Mouse (Mus musculus) urinary bladder, postnatal 14 days (tissue): ENCODE data around the gene Mrps17.
"Not testable (repeated sequence)": the region's sequence is repeated elsewhere in the genome, so short reads cannot be mapped to it uniquely, and the experiment has no call there.

Source experiments
- DNase-seq: peaks from one replicate; pipeline ENCODE4 v3.0.0; 2021; ENCODE audit warnings: low spot score

Mrps17 gene

DNA sequence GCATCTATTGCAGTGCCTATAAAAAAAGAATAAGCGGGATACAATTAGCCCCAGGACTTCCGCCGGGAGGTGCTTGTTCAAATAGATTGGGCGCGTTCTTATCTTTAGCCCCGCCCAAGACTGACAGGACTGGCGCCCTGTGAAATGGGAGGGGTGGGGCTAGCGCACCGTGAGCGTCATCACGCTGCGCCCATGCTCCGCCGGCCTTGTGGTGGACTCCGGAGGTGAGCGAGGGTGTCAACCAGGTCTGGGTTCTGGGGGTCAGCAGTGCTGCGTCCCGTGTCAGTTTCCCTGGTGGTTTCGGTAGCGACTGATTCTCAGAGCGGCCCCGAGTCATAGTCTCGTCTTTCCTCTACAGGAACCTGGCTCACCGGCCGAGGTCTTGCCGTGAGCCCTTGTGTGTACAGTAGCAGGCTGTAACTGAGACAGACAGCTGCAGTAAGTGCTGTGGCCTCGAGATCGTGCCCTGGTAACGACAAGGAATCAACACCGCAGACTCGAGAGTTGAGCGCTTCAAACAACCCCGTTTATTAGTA, at the start of gene Mrps17:
TSS of gene Mrps17 (plus strand) at position 172 of the 536 bp plus-strand sequence.
- DNase-seq, result peak; percentile 93

DNA sequence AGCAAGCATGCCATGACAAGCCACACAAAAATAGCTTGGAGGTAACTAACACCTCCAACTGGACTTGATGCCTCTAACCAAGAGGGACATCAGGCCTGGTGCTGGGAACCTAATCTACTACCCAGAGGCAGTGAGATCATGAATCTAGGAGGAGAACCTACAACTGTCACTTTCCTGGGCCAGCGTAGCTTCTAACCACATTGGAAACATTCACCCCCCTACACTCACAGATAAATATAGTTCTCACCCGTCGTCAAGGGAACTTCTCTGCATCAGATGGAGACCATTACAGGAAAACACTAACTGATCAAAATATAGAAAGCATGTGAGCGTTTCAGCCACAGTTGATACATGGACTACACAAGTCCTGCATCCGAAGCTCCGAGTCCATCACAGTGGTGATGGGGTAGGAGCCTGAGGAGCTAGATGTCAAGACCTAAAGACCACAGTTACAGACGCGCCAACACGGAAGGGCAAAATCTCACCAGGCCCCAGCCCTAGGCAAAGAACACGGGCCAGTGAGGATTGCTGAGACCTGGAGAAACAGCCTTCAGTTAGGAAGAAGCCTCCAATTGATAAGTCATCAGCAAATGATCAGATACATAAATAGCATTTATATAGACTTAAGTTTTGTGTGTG, 48.9 kb upstream of the Mrps17 start:
- DNase-seq, result no peak

DNA sequence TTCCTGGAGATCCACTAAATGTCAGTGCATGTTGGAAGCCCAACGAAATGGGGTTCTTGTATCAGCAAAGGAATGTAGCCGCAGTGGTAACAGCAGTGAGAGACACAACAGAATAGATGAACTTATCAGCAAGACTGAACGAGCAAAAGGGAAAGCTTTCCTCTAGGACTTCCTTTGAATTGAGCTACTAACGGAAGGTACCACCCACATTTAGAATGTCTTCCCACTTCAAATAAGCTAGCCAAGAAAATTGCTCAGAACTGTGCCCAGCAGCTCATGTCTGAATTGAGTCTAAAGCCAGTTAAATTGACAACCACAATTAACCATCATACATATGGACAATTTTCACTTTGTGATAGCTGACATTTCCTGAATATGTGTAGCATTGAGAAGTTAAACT, 47.4 kb upstream of the Mrps17 start:
- no peak for DNase-seq

DNA sequence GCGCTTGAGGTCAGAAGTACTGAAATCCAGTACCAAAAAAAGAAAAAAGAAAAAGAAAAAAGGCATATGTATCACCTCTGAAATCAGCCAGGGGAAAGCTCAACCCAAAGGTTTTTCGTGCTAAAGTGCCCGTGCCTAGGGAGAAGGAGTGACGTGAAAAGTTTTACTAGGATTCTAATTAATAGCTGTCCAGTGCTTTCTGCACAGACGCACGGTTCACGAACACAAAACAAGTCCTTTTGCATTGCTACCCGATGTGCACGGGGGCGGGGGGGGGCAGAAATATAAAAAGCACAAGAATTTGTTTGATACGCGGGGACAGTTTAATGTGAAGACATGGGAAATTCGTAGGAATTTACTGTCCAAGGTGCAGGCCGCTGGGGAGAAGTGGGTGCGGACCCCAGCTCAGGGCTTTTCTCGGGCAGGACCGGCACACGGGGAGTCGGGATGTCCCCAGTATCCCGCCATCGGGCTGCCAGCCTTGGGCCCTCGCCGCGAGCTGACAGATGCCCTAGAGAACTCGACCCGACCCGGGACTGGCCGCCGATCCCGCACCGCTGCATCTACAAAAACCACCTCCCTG, 45.8 kb upstream of the Mrps17 start:
- no peak for DNase-seq

DNA sequence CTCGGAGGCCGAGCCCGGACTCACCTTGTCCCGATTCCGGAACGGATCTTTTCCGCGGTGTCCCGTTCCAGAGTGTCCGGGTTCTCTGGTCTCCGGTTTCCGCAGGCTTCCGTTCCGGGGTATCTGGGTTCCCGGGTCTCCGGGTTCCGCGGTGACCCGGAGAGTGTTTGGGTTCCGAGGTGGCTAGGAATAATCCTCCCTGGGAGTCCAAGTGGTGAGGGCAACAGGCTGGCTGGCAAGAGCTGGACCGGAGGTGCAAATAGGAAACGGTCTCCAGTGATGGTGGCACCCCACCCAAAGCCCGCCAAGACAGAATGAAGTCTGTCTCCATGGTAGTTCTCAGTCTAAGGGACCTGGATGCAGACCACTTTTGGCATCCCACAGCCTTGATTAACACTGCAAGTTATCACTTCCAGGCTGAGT, 45.2 kb upstream of the Mrps17 start, which contains the start of gene Zfp11:
TSS of gene Zfp11 (minus strand) at position 64 of the 423 bp plus-strand sequence.
- DNase-seq, result peak; percentile 81

DNA sequence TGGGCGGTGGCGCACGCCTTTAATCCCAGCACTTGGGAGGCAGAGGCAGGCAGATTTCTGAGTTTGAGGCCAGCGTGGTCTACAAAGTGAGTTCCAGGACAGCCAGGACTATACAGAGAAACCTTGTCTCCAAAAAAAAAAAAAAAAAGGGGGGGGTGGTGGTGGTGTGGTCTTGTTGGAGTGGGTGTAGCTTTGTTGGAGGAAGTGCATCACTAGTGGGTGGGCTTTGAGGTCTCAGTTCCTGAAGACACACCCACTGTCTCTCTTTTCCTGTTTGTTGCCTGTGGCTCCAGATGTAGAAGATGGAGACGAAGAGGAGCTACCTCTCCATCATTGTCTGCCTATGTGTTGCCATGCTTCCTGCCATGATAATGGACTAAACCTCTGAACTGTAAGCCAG, 30.2 kb upstream of the Mrps17 start:
- DNase-seq, result not testable (repeated sequence)

DNA sequence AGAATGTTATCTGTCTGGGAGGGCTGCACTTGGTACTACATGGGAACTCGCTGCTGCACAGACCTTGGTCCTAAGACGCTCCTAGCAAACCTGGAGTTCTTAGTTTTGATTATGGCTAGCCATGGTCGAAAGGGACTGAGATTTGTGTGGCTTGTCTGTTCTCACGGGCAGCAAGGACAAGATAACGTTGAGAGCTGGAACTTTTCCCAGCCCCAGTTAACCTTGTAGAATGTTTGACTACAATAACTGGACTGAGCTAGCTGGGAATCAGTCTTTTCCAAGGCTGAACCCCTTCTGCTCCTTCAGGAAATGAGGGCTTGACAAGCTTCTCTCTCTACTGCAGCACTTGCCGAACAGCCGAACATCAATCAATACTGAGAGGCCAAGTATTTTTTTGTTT, 27.7 kb upstream of the Mrps17 start:
- DNase-seq, result no peak

DNA sequence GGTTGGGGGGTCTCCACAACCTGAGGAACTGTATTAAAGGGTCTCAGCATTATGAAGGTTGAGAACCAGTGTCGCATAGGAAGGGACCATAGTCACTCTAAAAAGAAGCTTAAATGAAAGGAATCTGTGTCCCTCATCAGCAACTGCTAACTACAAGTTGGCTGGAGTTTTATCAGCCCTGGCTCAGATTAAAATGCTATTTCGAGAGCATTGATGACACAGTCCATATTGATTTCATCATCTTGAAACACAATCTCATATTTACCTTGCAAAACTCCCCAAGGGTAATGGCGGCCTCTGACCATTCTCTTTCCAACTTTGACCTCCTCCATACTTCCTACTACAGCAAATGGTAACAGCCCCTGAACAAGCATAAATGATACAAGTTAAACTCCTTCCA, 24.8 kb upstream of the Mrps17 start:
- no peak for DNase-seq

DNA sequence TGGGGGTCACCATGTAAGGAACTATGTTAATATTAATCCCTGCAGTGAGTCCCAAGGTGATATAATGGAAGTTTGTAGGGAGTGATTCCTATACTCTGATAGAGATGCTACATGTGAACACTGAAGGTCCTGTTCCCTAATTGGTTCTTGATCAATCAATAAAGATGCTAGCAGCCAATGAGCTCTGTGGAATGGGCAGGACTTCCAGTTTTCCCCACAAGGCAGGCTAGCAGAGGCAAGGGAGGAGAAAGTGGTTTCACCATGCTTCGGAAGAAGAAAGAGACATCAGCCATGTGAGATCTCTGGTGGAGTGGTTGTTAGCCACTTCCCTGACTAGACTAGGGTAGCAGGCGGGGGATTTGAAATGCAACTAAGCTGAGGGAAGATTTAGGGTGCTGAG, 14.8 kb upstream of the Mrps17 start:
- no peak for DNase-seq

DNA sequence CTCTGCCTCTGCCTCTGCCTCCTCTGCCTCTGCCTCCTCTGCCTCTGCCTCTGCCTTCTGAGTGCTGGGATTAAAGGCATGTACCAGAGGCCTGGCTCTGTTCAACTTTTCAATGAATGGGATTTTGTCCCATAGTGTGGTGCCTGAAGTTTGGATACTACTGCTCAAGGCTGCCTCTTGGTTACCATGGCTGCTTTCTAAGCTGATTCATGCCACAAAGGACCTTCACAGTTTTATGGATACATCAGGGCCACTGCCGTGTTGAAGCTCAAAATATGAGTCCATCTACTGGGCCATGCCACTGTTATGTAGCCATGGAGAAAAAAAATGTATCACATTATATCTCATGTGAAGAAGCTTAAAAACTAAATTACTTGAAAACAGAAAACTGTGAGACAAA, 13.6 kb upstream of the Mrps17 start:
- DNase-seq, result no peak

DNA sequence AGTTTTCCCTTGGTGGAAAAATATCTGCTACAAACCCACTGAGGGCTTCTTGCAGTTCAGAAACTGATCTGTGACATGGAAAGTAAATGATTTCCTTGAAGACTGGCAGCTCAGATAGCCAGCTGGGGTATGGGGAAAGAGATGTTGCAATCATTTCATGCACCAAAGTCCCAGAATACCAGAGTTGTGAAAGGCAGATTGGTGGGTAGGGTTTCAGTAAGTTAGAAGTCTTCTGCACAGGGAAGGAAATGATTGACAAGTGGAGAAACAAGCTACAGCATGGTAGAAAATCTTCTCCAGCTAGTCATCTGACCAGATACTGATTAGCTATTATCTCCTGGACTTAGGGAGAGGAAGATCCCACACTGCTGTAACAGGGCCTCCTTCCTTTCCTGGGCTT, 11.9 kb upstream of the Mrps17 start:
- DNase-seq, result no peak

DNA sequence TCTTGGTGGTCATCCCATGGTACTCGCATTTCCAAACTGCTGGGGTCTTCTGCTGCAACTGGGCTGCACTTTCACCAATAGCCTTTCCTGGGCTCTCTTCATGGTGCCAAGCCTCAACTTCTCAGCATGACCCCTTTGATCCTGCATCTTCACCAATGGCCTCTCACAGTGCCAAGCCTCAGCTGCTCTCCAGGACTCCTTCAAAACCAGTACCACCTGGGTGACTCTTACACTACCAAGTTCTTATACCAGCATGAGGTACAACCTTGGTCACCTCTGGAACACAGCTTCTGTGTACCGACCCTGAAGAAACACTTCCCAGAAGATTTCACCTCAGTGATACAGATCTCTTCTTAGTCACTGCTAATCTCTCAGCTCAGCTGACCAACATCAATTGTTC, 6.9 kb upstream of the Mrps17 start, which contains the start of gene Sept14:
TSS of gene Sept14 (minus strand) at position 101 of the 400 bp plus-strand sequence.
- no peak for DNase-seq

DNA sequence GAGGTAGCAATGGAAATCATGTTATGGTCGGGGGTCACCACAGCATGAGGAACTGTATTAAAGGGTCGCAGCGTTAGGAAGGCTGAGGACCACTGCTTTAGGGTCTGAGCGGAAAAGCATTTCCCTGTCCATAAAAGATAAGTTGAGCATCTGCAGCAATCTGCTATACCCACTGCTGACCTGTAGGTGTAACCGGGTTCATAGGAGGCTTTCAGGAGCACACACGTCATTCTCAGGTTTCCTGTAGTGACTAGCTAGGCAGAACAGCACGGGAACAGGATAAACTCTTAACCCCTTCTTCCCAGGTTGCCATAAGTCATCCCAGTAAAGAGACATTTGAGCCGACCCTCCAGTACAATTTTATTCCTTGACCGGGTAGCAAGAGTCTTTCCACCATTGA, 1.7 kb downstream of the Mrps17 start:
- no peak for DNase-seq

DNA sequence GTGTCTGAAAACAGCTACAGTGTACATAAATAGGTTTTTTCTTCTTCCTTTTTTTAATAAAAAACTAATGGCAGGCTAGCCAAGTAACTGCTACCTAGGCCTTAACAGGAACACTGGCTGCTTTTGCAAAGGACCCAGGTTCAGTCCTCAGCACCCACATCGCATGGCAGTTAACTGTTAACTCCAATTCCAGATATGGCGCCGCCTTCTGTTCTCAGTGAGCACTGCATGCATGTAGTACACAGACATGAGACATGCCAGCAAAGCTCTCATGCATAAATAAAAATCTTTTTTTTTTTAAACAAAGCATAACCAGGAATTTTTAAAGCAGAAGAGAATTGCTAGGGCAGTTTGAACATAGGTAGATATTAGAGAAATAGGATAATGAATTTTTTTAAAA, 4.9 kb downstream of the Mrps17 start:
- no peak for DNase-seq

DNA sequence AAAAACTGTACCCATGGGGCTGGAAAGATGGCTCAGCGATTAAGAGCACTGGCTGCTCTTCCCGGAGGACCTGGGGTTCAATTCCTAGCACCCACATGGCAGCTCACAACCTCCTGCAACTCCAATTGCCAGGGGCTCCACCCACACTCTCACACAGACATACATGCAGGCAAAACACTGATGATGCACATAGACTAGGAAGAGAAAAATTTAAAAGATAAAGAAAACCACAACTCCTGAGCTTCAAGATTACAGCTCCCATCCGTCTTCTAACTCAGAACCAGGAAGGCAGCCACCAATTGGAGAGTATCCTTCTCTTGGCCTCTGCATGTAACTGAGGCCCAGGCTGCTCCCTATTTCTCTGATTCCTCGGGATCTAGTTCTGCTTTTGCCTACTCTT, 9.0 kb downstream of the Mrps17 start:
- no peak for DNase-seq

DNA sequence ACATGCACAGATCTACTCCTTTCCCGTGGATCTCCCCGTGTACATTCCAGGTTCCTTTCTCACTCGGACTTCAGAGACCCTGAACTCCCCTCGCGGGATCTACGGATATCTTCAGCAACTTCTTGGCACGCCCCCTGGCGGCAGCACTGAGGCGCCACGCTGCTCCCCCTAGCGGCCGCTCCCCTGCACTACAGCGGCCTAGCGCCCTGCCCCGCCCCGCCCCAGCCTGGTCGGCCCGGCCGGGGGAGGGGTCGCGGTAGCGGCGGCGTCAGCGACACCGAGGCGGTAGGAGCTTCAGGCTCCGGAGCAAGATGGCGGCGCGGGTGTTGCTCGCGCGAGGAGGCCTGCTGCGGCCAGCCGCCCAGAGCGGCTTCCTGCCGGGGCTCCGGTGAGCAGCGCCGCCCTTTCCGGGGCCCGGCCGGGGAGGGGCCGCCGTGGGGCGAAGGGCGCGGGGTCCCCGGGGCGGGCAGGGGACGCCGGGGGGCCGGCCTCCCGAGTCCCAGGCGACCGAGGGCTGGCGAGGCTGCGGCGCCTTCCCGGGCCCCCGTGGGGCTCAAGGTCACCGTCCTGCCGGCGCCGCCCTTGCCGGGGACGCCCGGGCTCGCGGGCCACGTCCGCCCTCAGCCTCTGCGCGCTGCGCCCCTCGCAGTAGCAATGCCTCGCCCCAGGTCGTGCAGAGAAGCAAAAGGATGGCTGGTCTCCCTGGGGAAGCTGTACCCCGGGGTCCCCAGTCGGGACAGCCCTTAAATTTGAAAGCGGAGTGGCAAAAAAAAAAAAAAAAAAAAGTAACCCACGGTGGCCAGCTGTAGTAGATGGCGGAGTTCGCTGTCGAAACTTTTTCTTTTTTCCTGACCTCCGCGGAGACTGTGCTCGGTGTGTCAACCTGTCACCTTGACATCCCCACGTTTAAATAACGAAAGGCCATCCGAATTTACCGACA, 9.8 kb downstream of the Mrps17 start, which contains the start of gene Nipsnap2:
TSS of gene Nipsnap2 (plus strand) at position 230 of the 940 bp plus-strand sequence.
- peak; percentile 88 for DNase-seq

DNA sequence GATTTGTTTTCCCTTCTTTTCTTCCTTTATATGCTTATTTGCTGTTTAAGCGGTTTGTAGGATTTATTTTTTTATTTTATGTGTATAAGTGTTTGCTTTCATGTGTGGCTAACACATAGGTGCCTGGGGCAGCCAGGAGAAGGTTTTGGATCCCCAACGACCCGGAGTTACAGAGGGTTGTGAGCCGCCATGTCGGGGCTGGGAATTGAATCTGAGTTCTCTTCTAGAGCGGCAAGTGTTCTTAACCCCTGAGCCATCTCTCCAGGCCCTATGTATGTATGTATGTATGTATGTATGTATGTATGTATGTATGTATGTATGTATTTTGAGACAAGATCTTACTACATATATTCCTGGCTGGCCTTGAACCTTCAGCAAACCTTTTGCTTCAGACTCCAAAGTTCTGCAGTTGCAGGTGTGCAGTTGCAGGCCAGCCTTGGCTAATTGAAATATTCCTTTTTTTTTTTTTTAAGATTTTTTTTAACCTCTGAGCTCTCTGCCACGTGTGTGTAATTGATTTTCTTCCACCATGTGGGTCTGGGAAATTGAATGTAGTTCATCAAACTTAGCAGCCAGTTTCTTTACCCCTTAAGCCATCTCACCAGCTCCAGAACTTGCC, 10.6 kb downstream of the Mrps17 start:
- DNase-seq, result no peak

DNA sequence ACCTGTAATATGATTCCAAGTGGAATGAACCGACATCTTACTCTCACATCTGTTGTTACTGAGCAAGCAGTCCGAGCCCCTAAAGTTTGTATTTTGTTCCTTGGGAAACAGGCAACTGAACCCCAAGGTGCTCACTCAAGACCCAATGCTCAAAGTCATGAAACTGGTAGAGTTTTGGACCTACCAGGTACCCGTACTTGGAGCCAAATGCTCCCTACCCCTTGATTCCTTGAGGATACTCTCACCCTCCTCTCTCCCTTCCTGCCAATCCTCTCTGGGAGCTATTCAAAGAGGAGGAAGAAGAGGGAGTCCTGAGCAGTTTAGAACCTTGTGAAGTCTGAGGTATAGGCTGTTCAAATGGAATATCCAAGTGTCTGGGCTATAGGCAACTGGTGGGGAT, 11.5 kb downstream of the Mrps17 start:
- DNase-seq, result no peak

DNA sequence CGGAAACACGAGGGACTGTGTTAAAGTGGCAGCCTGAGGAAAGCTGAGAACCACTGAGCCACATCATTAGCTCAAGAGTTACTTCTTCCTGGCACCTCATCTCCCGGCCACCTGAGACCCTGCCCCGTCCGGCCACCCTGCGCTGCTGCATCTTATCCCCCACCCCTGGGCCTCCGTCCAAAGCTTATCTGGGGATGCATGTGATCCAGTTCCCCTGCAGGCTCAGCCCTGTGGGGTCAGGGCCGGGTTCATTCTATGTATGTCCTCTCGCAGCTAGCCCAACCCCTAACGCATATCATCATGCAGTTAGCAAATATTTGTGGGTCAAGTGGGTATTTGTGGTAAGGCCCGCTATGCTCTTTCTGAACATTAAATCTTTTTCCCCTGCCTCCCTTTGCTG, 14.0 kb downstream of the Mrps17 start:
- DNase-seq, result no peak

DNA sequence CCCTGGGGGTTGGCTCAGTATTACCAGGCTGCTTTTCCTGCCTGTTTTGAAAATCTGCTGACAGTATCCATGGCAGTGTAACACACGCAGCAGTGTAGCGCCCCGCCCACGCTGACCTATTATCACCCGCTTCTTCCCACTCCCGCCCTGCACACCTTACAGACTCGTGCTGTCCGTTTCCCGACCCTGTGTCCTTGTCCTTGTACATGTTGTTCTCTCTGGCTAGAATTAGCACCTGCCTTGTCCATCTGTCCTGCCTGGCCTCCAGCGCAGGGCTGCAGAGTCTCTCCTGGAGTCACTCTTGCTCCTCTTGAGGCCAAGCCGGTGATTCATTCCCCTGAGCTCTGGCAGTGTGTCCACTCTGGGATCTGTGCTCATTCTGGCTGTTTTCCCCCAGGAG, 15.0 kb downstream of the Mrps17 start:
- peak; percentile 41 for DNase-seq

DNA sequence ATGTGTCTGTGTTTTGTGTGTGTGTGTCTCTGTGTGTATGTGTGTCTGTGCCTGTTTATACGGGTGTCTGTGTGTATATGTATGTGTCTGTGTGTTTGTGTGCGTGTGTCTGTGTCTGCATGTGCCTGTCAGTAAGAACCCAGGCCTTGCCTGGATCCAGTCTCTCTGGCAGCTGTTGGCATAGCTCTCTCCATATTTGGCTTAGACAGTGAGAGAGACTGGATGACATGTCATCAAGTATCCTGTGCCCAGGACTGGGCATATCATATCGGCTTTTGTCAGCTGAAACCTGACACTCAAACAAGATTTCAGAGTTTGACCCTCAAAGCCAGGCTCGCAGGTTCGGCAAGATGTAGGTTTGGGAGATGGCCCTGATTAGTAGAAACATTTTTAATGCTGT, 15.7 kb downstream of the Mrps17 start:
- no peak for DNase-seq

DNA sequence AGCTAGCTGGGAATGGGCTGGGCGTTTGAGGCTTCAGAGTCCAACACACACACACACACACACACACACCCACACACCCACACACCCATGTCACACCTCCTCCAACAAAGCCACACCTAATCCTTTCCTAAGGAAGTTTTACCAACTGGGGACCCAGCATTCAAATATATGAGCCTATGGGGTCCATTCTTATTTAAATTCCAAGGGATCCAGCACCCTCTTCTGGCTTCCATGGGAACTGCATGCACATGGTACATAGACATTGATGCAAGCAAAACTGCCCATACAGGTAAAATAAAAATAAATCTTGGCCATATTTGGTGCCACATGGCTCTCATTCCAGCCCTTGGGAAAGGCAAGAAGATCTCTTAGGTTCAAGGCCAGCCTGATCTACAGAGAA, 25.7 kb downstream of the Mrps17 start:
- DNase-seq, result peak; percentile 38
